Mouse (Mus musculus) granulocyte monocyte progenitor cell, adult 5-6 weeks (primary cell): ENCODE measurements around the gene Pnpla7. TPM values are rescaled to one million over a fixed set of nuclear protein-coding genes. Genes with fewer than 3 reads are reported as not detected.
"Not testable (repeated sequence)": the region's sequence is repeated elsewhere in the genome, so short reads cannot be mapped to it uniquely, and the experiment has no call there.

Experiments
- ATAC-seq: replicated peaks from 2 replicates; pipeline ENCODE4 v1.8.0; 2016; ENCODE audit warnings: mild to moderate bottlenecking, moderate TSS enrichment, inconsistent platforms; ENCODE audit not compliant: poor library complexity, severe bottlenecking
- total RNA-seq, 2 experiments: library from RNA; stranded (forward) in 1 of 2; stranded (reverse) in 1 of 2; fragments of 200-712, 200-1000 nt in 1 of 2; fragments of >200 nt in 1 of 2; fragmentation: Nextera tagmentation in 1 of 2; gene quantifications; 2 replicates each; pipeline ENCODE4 v1.2.3; 2014 to 2017

The Pnpla7 gene
- total RNA-seq (2014; fragmentation: Nextera tagmentation) (42.6 and 54.4 TPM in 2 replicates), total RNA-seq (2017) (30.4 and 40.5 TPM in 2 replicates)

- peak; percentile 66 for ATAC-seq
These were observed at the start of gene Pnpla7 for GRCm38 (mm10) chr2:24975704-24976297. TSS of gene Pnpla7 (plus strand) at chr2:24976033.

- no peak for ATAC-seq
These were observed 49.4 kb upstream of the Pnpla7 start for GRCm38 (mm10) chr2:24926345-24926964.

- peak; percentile 77 for ATAC-seq
These were observed 48.9 kb upstream of the Pnpla7 start for GRCm38 (mm10) chr2:24926965-24927358.

- no peak for ATAC-seq
These were observed 47.9 kb upstream of the Pnpla7 start for GRCm38 (mm10) chr2:24927810-24928479.

GRCm38 (mm10) chr2:24929119-24929518 is 46.7 kb upstream of the Pnpla7 start:
- ATAC-seq = no peak

GRCm38 (mm10) chr2:24929593-24929992 is 46.2 kb upstream of the Pnpla7 start:
- no peak for ATAC-seq

- ATAC-seq = peak; percentile 61
These were observed 41.3 kb upstream of the Pnpla7 start for GRCm38 (mm10) chr2:24934441-24934963.

- peak; percentile 87 for ATAC-seq
These were observed 40.6 kb upstream of the Pnpla7 start, which contains the start of gene Arrdc1 for GRCm38 (mm10) chr2:24935057-24935796. TSS of gene Arrdc1 (minus strand) at chr2:24935252.

GRCm38 (mm10) chr2:24942092-24942491 is 33.7 kb upstream of the Pnpla7 start:
- ATAC-seq = no peak

- peak; percentile 68 for ATAC-seq
These were observed 31.5 kb upstream of the Pnpla7 start for GRCm38 (mm10) chr2:24944304-24944703.

GRCm38 (mm10) chr2:24949421-24950188 is 26.2 kb upstream of the Pnpla7 start, which contains the start of gene Zmynd19:
TSS of gene Zmynd19 (plus strand) at chr2:24949792.
- ATAC-seq = peak; percentile 98

- ATAC-seq = peak; percentile 21
These were observed 25.7 kb upstream of the Pnpla7 start for GRCm38 (mm10) chr2:24950189-24950535.

- no peak for ATAC-seq
These were observed 23.2 kb upstream of the Pnpla7 start for GRCm38 (mm10) chr2:24952537-24953055.

GRCm38 (mm10) chr2:24960910-24961309 is 14.9 kb upstream of the Pnpla7 start:
- ATAC-seq = no peak

GRCm38 (mm10) chr2:24962304-24963000 is 13.4 kb upstream of the Pnpla7 start, which contains the start of gene Dph7:
TSS of gene Dph7 (plus strand) at chr2:24962400.
- peak; percentile 99 for ATAC-seq

- no peak for ATAC-seq
These were observed 5.4 kb upstream of the Pnpla7 start for GRCm38 (mm10) chr2:24970386-24970785.

- not testable (repeated sequence) for ATAC-seq
These were observed 1.4 kb upstream of the Pnpla7 start for GRCm38 (mm10) chr2:24974452-24974851.

- peak; percentile 75 for ATAC-seq
These were observed 728 bp upstream of the Pnpla7 start, which contains the start of gene Mrpl41 for GRCm38 (mm10) chr2:24974906-24975703. TSS of gene Mrpl41 (minus strand) at chr2:24975098.
